Mouse (Mus musculus): Measurements from ENCODE around the gene Fam171a2. TPM values are rescaled to one million over a fixed set of nuclear protein-coding genes. Genes with fewer than 3 reads are reported as not detected.

The Fam171a2 gene
- polyA plus RNA-seq, 1 experiment from 2014 or later, result 7.4 TPM

DNA sequence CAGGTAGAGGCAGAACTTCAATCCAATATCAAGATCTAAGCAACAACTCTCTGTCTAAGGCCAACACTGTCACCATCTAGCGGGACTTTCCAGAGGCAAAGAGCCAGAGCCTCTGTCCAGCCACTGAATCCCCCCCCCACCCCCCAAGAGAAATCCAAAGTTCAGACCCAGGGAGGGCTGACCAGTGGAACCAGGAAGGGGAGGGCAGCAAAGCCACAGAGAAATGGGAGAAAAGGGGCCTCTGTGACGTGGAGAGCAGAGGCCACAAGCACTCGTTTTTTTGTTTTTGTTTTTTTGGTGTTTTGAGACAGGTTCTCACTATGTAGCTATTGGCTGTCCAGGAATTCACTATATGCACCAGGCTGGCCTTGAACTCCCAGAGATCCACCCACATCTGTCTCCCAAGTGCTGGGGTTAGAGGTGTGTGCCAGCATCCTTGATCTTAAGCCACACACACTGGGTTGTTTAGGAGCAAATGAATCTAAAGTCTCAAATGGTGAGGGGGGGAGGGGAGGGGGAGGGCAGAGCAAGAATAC, 37.6 kb downstream of the Fam171a2 start:
- DNase-seq, result no peak
- H3K27ac ChIP-seq (ENCODE audit: low read depth), result peak overlapping the region; percentile 42; the same call in 1 of the 2 replicates
- H3K4me3 ChIP-seq (ENCODE audit: low read depth, low read length), result no peak overlapping the region
- H3K27me3 ChIP-seq (ENCODE audit: insufficient read depth, low read length), result no peaks in the 10 kb centered on the region
- ATAC-seq (ENCODE audit: insufficient read depth), result no peak
- H3K4me1 ChIP-seq (ENCODE audit: insufficient read depth), result peaks cover 7% of the 10 kb centered on the region; the same call in 1 of the 2 replicates
- 0 out of 2 replicates have a peak, but pooled peaks cover under 1% of the 10 kb centered on the region for H3K36me3 ChIP-seq (ENCODE audit: insufficient read depth)
- H3K4me2 ChIP-seq, result no peak overlapping the region
- no peaks in the 10 kb centered on the region for H3K9me3 ChIP-seq (ENCODE audit: low read depth, low read length)
- H3K9ac ChIP-seq, result no peak overlapping the region
- WGBS, result 75% methylated on average over 3 of the region's 3 CpGs
- no peak for TF ChIP-seq CTCF (IDR thresholded peaks at IDR 0.05; ENCODE audit: low read depth)

DNA sequence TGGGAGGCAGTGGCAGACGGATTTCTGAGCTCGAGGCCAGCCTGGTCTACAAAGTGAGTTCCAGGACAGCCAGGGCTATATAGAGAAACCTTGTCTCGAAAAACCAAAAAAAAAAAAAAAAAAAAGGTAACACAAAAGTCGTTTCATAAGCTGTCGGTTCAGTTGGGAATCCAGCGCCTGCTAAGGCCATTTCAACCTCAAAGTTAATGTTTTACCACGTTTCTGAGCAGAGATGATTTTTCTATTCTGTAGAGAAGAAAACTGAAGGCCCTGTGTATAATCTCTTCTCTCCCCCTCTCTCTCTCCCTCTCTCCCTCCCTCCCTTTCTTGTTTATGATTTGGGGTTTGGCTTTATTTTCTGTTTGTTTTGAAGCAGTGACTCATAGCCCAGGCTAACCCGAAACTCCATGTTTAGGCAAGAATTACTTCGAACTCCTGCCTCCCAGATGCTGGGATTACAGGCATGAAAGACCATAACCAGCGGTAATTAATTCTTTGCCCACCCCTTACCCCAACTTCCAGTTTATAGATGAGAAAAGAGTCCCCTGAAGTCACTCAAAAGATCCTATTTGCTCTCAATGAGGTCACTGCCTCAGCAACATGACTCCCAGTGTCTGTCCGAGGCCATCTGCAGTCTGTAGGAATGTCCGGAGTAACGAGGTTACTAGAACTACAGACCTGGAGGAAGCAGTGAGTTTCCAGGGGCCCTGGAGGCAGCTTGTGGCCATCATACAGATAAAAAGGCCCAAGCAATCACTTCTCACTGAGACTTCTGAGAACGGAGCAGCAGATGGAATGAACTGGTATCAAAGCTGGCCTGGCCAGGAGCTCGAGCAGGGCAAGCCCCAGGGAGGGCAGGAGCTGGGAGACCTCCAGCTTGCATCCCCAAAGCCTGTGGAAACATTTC, 38.3 kb downstream of the Fam171a2 start:
- Histone ChIP-seq H3K4me1 (ENCODE audit: insufficient read depth) (peaks cover 7% of the 10 kb centered on the region; the same call in 1 of the 2 replicates), H3K27me3 (ENCODE audit: insufficient read depth, low read length) (no peaks in the 10 kb centered on the region), H3K27ac (ENCODE audit: low read depth) (peak overlapping the region; percentile 71), H3K9ac (peak overlapping the region; percentile 38), H3K9me3 (ENCODE audit: low read depth, low read length) (no peaks in the 10 kb centered on the region), H3K4me2 (peak overlapping the region; percentile 96), H3K4me3 (ENCODE audit: low read depth, low read length) (peak overlapping the region; percentile 80), H3K36me3 (ENCODE audit: insufficient read depth) (peaks cover 7% of the 10 kb centered on the region)
- 28% methylated on average over 15 of the region's 15 CpGs for WGBS
- no peak for TF ChIP-seq CTCF (IDR thresholded peaks at IDR 0.05; ENCODE audit: low read depth)
- DNase-seq (no peak), ATAC-seq (ENCODE audit: insufficient read depth) (no peak)

DNA sequence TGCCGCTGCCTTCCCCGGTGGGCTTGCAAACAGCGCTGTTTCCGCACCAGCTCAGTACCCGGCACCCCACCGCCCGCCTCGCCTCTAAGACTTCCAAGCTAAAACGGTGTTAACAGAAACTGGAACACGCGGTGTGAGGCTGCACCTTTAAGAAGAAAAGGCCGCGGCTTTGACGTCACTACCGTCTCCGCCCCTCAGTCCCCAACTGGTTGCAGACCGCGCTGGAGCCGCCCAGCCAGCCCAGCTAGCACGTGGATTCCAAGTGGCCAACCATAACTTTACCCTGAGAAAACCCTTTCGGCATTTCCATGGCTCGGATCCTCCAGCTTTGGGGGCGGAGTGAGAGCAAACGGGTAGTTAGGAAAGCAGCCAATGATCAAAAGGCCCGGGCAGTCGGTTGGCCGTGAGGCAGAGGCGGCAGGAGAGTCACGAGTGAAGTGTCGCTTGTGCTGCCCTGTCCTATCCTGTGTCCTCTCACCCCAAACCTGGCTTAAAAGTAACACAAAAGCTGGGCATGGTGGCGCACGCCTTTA, 39.1 kb downstream of the Fam171a2 start:
- H3K4me1 ChIP-seq (ENCODE audit: insufficient read depth), result peaks cover 7% of the 10 kb centered on the region; the same call in 1 of the 2 replicates
- peak overlapping the region; percentile 85 for H3K9ac ChIP-seq
- under 1% methylated on average over 32 of the region's 32 CpGs for WGBS
- peak overlapping the region; percentile 96 for H3K4me2 ChIP-seq
- peak; percentile 91 for ATAC-seq (ENCODE audit: insufficient read depth)
- H3K9me3 ChIP-seq (ENCODE audit: low read depth, low read length), result no peaks in the 10 kb centered on the region
- H3K4me3 ChIP-seq (ENCODE audit: low read depth, low read length), result peak overlapping the region; percentile 80
- TF ChIP-seq CTCF (IDR thresholded peaks at IDR 0.05; ENCODE audit: low read depth), result no peak
- H3K27me3 ChIP-seq (ENCODE audit: insufficient read depth, low read length), result no peaks in the 10 kb centered on the region
- H3K27ac ChIP-seq (ENCODE audit: low read depth), result peak overlapping the region; percentile 95
- peaks cover 15% of the 10 kb centered on the region for H3K36me3 ChIP-seq (ENCODE audit: insufficient read depth)
- peak; percentile 100 for DNase-seq

- Histone ChIP-seq H3K36me3 (ENCODE audit: insufficient read depth) (peaks cover 21% of the 10 kb centered on the region), H3K9ac (peak within 1 kb of the TSS; percentile 85), H3K27ac (ENCODE audit: low read depth) (peak within 1 kb of the TSS; percentile 95), H3K9me3 (ENCODE audit: low read depth, low read length) (no peaks in the 10 kb centered on the region), H3K4me3 (ENCODE audit: low read depth, low read length) (peak within 1 kb of the TSS; percentile 80), H3K27me3 (ENCODE audit: insufficient read depth, low read length) (no peaks in the 10 kb centered on the region), H3K4me2 (peak within 1 kb of the TSS; percentile 96), H3K4me1 (ENCODE audit: insufficient read depth) (peaks cover 7% of the 10 kb centered on the region; the same call in 1 of the 2 replicates)
- ATAC-seq (ENCODE audit: insufficient read depth), result no peak
- TF ChIP-seq CTCF (IDR thresholded peaks at IDR 0.05; ENCODE audit: low read depth), result no peak
- DNase-seq, result no peak
- under 1% methylated on average over 19 of the region's 19 CpGs for WGBS
Measured at GRCm38 (mm10) chr11:102407834-102408215, 39.7 kb downstream of the Fam171a2 start, which contains the start of gene Slc25a39. TSS of gene Slc25a39 (minus strand) at chr11:102407946.

DNA sequence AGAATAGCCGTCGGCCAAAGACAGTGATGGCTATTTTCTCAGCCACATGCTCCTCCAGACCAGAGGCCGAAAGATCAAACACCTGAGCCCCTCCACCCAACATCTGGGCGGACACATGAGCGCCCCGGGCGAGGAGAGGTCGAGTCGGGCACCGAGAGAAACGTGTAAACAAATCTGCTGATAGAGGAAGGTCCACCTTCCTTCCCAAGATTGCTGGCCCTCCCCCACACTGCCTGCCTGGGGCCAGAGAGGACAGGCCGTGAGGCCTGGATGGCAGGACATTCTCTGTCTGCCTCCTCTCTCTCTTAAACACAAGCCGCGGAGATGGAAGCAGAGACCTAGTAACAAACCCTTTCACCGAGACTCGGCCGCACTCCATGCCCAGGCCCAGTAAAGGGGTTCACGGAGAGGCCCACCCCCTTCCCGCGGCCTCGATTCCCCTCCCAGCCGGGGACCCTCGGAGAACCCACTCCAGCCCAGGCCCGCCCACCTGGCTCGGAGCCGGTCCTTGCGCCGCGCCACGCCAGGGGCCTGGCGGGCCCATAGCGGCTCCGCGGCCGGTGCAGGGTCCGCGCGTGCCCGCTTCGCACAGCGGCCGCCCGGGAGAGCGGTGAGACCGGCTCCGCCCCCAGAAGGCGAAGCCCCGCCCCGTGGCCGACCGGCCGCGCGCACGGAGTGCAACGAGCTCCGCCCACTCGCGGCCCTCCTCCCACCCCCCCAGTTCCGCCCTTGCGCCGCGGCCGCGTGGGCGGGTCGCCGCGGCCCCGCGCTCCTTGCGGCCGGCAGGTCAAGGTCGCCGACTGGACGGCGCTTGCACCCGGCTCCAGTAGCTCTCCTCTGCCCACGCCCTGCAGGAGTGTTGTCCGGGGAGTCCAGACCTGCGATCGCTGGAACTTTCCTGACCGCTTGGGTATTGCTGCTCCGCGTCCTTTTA, 40.3 kb downstream of the Fam171a2 start:
- TF ChIP-seq CTCF (IDR thresholded peaks at IDR 0.05; ENCODE audit: low read depth), result no peak
- DNase-seq (peak; percentile 97), ATAC-seq (ENCODE audit: insufficient read depth) (peak; percentile 68)
- Histone ChIP-seq H3K4me2 (peak overlapping the region; percentile 96), H3K4me1 (ENCODE audit: insufficient read depth) (peaks cover 7% of the 10 kb centered on the region; the same call in 1 of the 2 replicates), H3K27me3 (ENCODE audit: insufficient read depth, low read length) (no peaks in the 10 kb centered on the region), H3K4me3 (ENCODE audit: low read depth, low read length) (peak overlapping the region; percentile 80), H3K9me3 (ENCODE audit: low read depth, low read length) (no peaks in the 10 kb centered on the region), H3K27ac (ENCODE audit: low read depth) (peak overlapping the region; percentile 95), H3K36me3 (ENCODE audit: insufficient read depth) (peaks cover 27% of the 10 kb centered on the region), H3K9ac (peak overlapping the region; percentile 85)
- under 1% methylated on average over 83 of the region's 85 CpGs for WGBS

GRCm38 (mm10) chr11:102406401-102406800, 41.1 kb downstream of the Fam171a2 start:
- Histone ChIP-seq H3K4me2 (peak overlapping the region; percentile 96), H3K36me3 (ENCODE audit: insufficient read depth) (peaks cover 29% of the 10 kb centered on the region), H3K9me3 (ENCODE audit: low read depth, low read length) (no peaks in the 10 kb centered on the region), H3K27ac (ENCODE audit: low read depth) (peak overlapping the region; percentile 95; the same call in 1 of the 2 replicates), H3K27me3 (ENCODE audit: insufficient read depth, low read length) (0 out of 2 replicates have a peak, but pooled peaks cover 5% of the 10 kb centered on the region), H3K4me3 (ENCODE audit: low read depth, low read length) (peak overlapping the region; percentile 80), H3K9ac (peak overlapping the region; percentile 85), H3K4me1 (ENCODE audit: insufficient read depth) (peaks cover 7% of the 10 kb centered on the region; the same call in 1 of the 2 replicates)
- TF ChIP-seq CTCF (IDR thresholded peaks at IDR 0.05; ENCODE audit: low read depth), result no peak
- 6% methylated on average over 3 of the region's 3 CpGs for WGBS
- ATAC-seq (ENCODE audit: insufficient read depth) (no peak), DNase-seq (no peak)
